Mouse (Mus musculus) MEL (cell line): ENCODE data around the gene Tcf12.

ENCODE experiments used
- CTCF ChIP-seq, 3 experiments: IDR thresholded peaks in 2 of 3; conservative IDR thresholded peaks in 1 of 3; 2 replicates each; pipeline ENCODE4 v1.5.1; 2011 to 2012; ENCODE audit warnings: low read length in 3 of 3, low read depth in 2 of 3, mild to moderate bottlenecking in 2 of 3, improper control_type of control experiment in 1 of 3, inconsistent platforms in 1 of 3, mixed read lengths in 1 of 3, moderate library complexity in 1 of 3; ENCODE audit not compliant: control insufficient read depth in 1 of 3, insufficient read depth in 1 of 3, poor library complexity in 1 of 3, severe bottlenecking in 1 of 3
- ZNF384 ChIP-seq: IDR thresholded peaks from 2 replicates; pipeline ENCODE4 v1.6.1; 2012; ENCODE audit warnings: low read depth, mild to moderate bottlenecking, inconsistent platforms, low read length, improper control_type of control experiment

GRCm38 (mm10) chr9:72037059-72037516 is 74.6 kb downstream of the Tcf12 start:
- TF ChIP-seq CTCF (IDR thresholded peaks at IDR 0.05 in 2 of 3, conservative IDR thresholded peaks at IDR 0.05 in 1 of 3; ENCODE audit: control insufficient read depth in 1 of 3, insufficient read depth in 1 of 3, low read depth in 2 of 3, low read length in 3 of 3, poor library complexity in 1 of 3, severe bottlenecking in 1 of 3) (no peak), ZNF384 (no peak)
